10 mouse cellular contexts compared by ENCODE assay signal in genomic region chr3:97332172-97332571, GRCm38 (mm10). TPM values are rescaled to one million over a fixed set of nuclear protein-coding genes. Genes with fewer than 3 reads are reported as not detected.
DNase-seq lines count a peak whose midpoint lies in the region; ATAC-seq lines count a peak whose summit lies in the region.
"Had no signal": no experiment of that assay in that cellular context is flagged by ENCODE, and none has a peak within 500 bp of the region (broad histone marks: within the 10 kb centered on the region; RNA-seq: fewer than 3 reads in every experiment).

No protein-coding gene starts in this region.

- intact Hi-C loops in heart, postnatal 14 days (cut with DNase I): no loop called here

- H3K27me3 ChIP-seq in midbrain, embryonic 15.5 days (replicated peaks): no peaks in the 10 kb centered on the region
- H3K27me3 ChIP-seq: neural tube, embryonic 12.5 days had no signal

- H3K4me2 ChIP-seq in midbrain, embryonic 15.5 days: no peak overlapping the region
- H3K4me2 ChIP-seq: neural tube, embryonic 12.5 days had no signal

- no peaks in the 10 kb centered on the region for H3K36me3 ChIP-seq in midbrain, embryonic 15.5 days (replicated peaks)
- H3K36me3 ChIP-seq: embryonic facial prominence, embryonic 10.5 days; neural tube, embryonic 12.5 days had no signal

- H3K4me3 ChIP-seq in midbrain, embryonic 15.5 days: no peak overlapping the region
- H3K4me3 ChIP-seq: embryonic facial prominence, embryonic 10.5 days; neural tube, embryonic 12.5 days had no signal

- H3K27ac ChIP-seq in midbrain, embryonic 15.5 days: no peak overlapping the region
- H3K27ac ChIP-seq: embryonic facial prominence, embryonic 10.5 days; neural tube, embryonic 12.5 days had no signal

- H3K9me3 ChIP-seq in midbrain, embryonic 15.5 days: no peaks in the 10 kb centered on the region

- peak; percentile 17 to 23 for DNase-seq in heart, postnatal 14 days
- no peak for DNase-seq in heart, adult 9 months (ENCODE audit: low spot score in 2 of 2)
- peak; percentile 52 for DNase-seq in right cerebral cortex, postnatal 4 days
- DNase-seq in right cerebral cortex, adult 18-20 months: no peak
- peak; percentile 47 to 57 for DNase-seq in adrenal gland, postnatal 36 days
- peak; percentile 22 to 36 for DNase-seq in thymus, postnatal 36 days

- peaks cover 4% of the 10 kb centered on the region; the same call in 1 of the 2 replicates for H3K4me1 ChIP-seq in midbrain, embryonic 15.5 days

- no peak overlapping the region for H3K9ac ChIP-seq in midbrain, embryonic 15.5 days
- H3K9ac ChIP-seq: neural tube, embryonic 12.5 days had no signal

- WGBS in midbrain, embryonic 15.5 days: 88% methylated on average over 12 of the region's 12 CpGs

- no peak for ATAC-seq in midbrain, embryonic 15.5 days (replicated peaks)
- no peak for ATAC-seq in cerebellum, adult (ENCODE audit: insufficient number of reproducible peaks, low FRiP score, low TSS enrichment)

RNA-seq across cellular contexts. Expression of gene Bcl9, which starts 34.5 kb away (rescaled TPM):
- total RNA-seq in heart, postnatal 14 days (2021): 10 to 100 TPM; 24.6 to 27.2 TPM
- total RNA-seq in adrenal gland, postnatal 36 days (2021): 10 to 100 TPM; 12.3 to 17.2 TPM
- 101 and 102 TPM in 2 replicates for polyA plus RNA-seq in midbrain, embryonic 15.5 days (2015; fragmentation: Nextera tagmentation; extraction: Ambion mirVana)

Comparison
In these comparisons a context has a peak if more than half of its experiments do, and no peak if none do; other contexts are left out.
1. DNase-seq: peak in heart, postnatal 14 days (2 of 2), right cerebral cortex, postnatal 4 days (single experiment), adrenal gland, postnatal 36 days (2 of 2) and thymus, postnatal 36 days (2 of 2); none in heart, adult 9 months (0 of 2) and right cerebral cortex, adult 18-20 months (single experiment).